Mouse (Mus musculus) forebrain, postnatal 0 days (tissue): Measurements from ENCODE around the gene Flt1. TPM values are rescaled to one million over a fixed set of nuclear protein-coding genes. Genes with fewer than 3 reads are reported as not detected.

ENCODE experiments used
- ATAC-seq: fragments of 200-750 bp; cut with Nextera tagmentation; 2 replicates; pipeline ENCODE4 v1.8.0; 2017; ENCODE audit warnings: mild to moderate bottlenecking, moderate library complexity
- DNase-seq: peaks from one replicate; pipeline ENCODE4 v3.0.0-alpha.2; 2015
- H3K27ac ChIP-seq: fragments of 300-500 bp; sonication (generic); 2 replicates; pipeline ENCODE4 v1.5.1; 2014; ENCODE audit warnings: low read depth, mild to moderate bottlenecking, antibody characterized with exemption, low read length, moderate library complexity, mixed read lengths
- H3K27me3 ChIP-seq: fragments of 300-500 bp; sonication (generic); 2 replicates; pipeline ENCODE4 v1.6.1; 2014; ENCODE audit warnings: mild to moderate bottlenecking, low read length, mixed read lengths; ENCODE audit not compliant: insufficient read depth
- H3K36me3 ChIP-seq: fragments of 300-500 bp; sonication (generic); 2 replicates; pipeline ENCODE4 v1.6.1; 2014; ENCODE audit warnings: mild to moderate bottlenecking, moderate library complexity; ENCODE audit not compliant: insufficient read depth
- H3K4me1 ChIP-seq: fragments of 300-500 bp; sonication (generic); 2 replicates; pipeline ENCODE4 v1.6.1; 2014; ENCODE audit warnings: antibody characterized with exemption; ENCODE audit not compliant: insufficient read depth
- H3K4me2 ChIP-seq: fragments of 300-500 bp; sonication (generic); 2 replicates; pipeline ENCODE4 v1.6.1; 2014; ENCODE audit warnings: low read depth, mild to moderate bottlenecking, moderate library complexity
- H3K4me3 ChIP-seq: fragments of 300-500 bp; sonication (generic); 2 replicates; pipeline ENCODE4 v1.5.1; 2014; ENCODE audit warnings: low read depth, low read length, mixed read lengths
- H3K9ac ChIP-seq: fragments of 300-500 bp; sonication (generic); 2 replicates; pipeline ENCODE4 v1.6.1; 2014; ENCODE audit warnings: mild to moderate bottlenecking
- H3K9me3 ChIP-seq: fragments of 300-500 bp; sonication (generic); 2 replicates; pipeline ENCODE4 v1.6.1; 2016; ENCODE audit warnings: low read length
- CTCF ChIP-seq: sonication (generic); IDR thresholded peaks from 2 replicates; pipeline ENCODE4 v1.5.1; 2016; ENCODE audit warnings: antibody characterized with exemption, control low read depth, low read depth
- WGBS: fragments of 180-500 bp; shearing (Covaris S2); extraction: QIAGEN DNeasy Blood & Tissue Kit; methylation state at CpG from one replicate; pipeline ENCODE4 v1.1.7; 2014; 5-methylcytosine and 5-hydroxymethylcytosine counted together
- polyA plus RNA-seq: library from polyadenylated mRNA; unstranded; fragments of >200 nt; fragmentation: Nextera tagmentation; extraction: Ambion mirVana; gene quantifications from 2 replicates; pipeline ENCODE4 v1.2.1, GENCODE M21; 2015
- total RNA-seq: library from RNA; depleted of rRNA; stranded (reverse); fragments of >200 nt; gene quantifications from 2 replicates; pipeline ENCODE4 v1.2.3, GENCODE M21; 2014

Gene Flt1
- total and polyA plus RNA-seq, 2 experiments from 2014 or later = 10.1 to 11.6 TPM

- TF ChIP-seq CTCF = no peak
- H3K4me3 ChIP-seq = no peak overlapping the region
- H3K27ac ChIP-seq = no peak overlapping the region
- 46% methylated on average over 16 of the region's 16 CpGs for WGBS
- no peaks in the 10 kb centered on the region for H3K27me3 ChIP-seq
- H3K36me3 ChIP-seq = no peaks in the 10 kb centered on the region
- H3K9me3 ChIP-seq = no peaks in the 10 kb centered on the region
- ATAC-seq (no peak; the same call in 1 of the 2 replicates), DNase-seq (peak; percentile 16)
- H3K9ac ChIP-seq = no peak overlapping the region
- no peak overlapping the region for H3K4me2 ChIP-seq
- no peaks in the 10 kb centered on the region for H3K4me1 ChIP-seq
These were observed 128.0 kb downstream of the Flt1 start for GRCm38 (mm10) chr5:147597825-147598224.

GRCm38 (mm10) chr5:147589814-147590213 lies 136.0 kb downstream of the Flt1 start:
- H3K4me3 ChIP-seq = no peak overlapping the region
- TF ChIP-seq CTCF = no peak

GRCm38 (mm10) chr5:147585070-147585469 lies 140.7 kb downstream of the Flt1 start:
- ATAC-seq (no peak), DNase-seq (no peak)
- H3K27me3 ChIP-seq = no peaks in the 10 kb centered on the region
- H3K27ac ChIP-seq = no peak overlapping the region
- H3K4me1 ChIP-seq = no peaks in the 10 kb centered on the region
- H3K9me3 ChIP-seq = no peaks in the 10 kb centered on the region
- 79% methylated on average over 1 of the region's 1 CpGs for WGBS
- H3K9ac ChIP-seq = no peak overlapping the region
- no peak overlapping the region for H3K4me2 ChIP-seq
- TF ChIP-seq CTCF = no peak
- H3K4me3 ChIP-seq = no peak overlapping the region
- no peaks in the 10 kb centered on the region for H3K36me3 ChIP-seq

More at GRCm38 (mm10) chr5:147589814-147590213, 136.0 kb downstream of the Flt1 start:
- Histone ChIP-seq H3K4me2 (no peak overlapping the region), H3K4me1 (no peaks in the 10 kb centered on the region), H3K36me3 (no peaks in the 10 kb centered on the region), H3K27me3 (no peaks in the 10 kb centered on the region), H3K9me3 (no peaks in the 10 kb centered on the region), H3K9ac (no peak overlapping the region), H3K27ac (no peak overlapping the region)
- ATAC-seq (no peak), DNase-seq (no peak)
- WGBS = 64% methylated on average over 12 of the region's 12 CpGs

GRCm38 (mm10) chr5:147584648-147585047 lies 141.2 kb downstream of the Flt1 start:
- no peaks in the 10 kb centered on the region for H3K9me3 ChIP-seq
- no peak overlapping the region for H3K9ac ChIP-seq
- no peaks in the 10 kb centered on the region for H3K4me1 ChIP-seq
- no peak for DNase-seq
- TF ChIP-seq CTCF = no peak
- no peak overlapping the region for H3K4me2 ChIP-seq
- no peaks in the 10 kb centered on the region for H3K36me3 ChIP-seq
- no peak overlapping the region for H3K27ac ChIP-seq
- H3K4me3 ChIP-seq = no peak overlapping the region
- H3K27me3 ChIP-seq = no peaks in the 10 kb centered on the region
- ATAC-seq = no peak
- WGBS = 75% methylated on average over 9 of the region's 9 CpGs

- H3K36me3 ChIP-seq = no peaks in the 10 kb centered on the region
- peak; percentile 79 for DNase-seq
- no peak overlapping the region for H3K9ac ChIP-seq
- no peak overlapping the region for H3K27ac ChIP-seq
- 51% methylated on average over 14 of the region's 14 CpGs for WGBS
- ATAC-seq = no peak
- no peak overlapping the region for H3K4me3 ChIP-seq
- no peak overlapping the region for H3K4me2 ChIP-seq
- no peaks in the 10 kb centered on the region for H3K9me3 ChIP-seq
- TF ChIP-seq CTCF = peak; percentile 91
- no peaks in the 10 kb centered on the region for H3K4me1 ChIP-seq
- no peaks in the 10 kb centered on the region for H3K27me3 ChIP-seq
These were observed 142.0 kb downstream of the Flt1 start for GRCm38 (mm10) chr5:147583702-147584298.

GRCm38 (mm10) chr5:147580181-147580580 lies 145.6 kb downstream of the Flt1 start:
- no peak overlapping the region for H3K27ac ChIP-seq
- no peaks in the 10 kb centered on the region for H3K36me3 ChIP-seq
- no peak overlapping the region for H3K4me2 ChIP-seq
- no peaks in the 10 kb centered on the region for H3K27me3 ChIP-seq
- 81% methylated on average over 13 of the region's 13 CpGs for WGBS
- DNase-seq = no peak
- H3K9me3 ChIP-seq = no peaks in the 10 kb centered on the region
- no peak for ATAC-seq
- H3K9ac ChIP-seq = no peak overlapping the region
- no peak overlapping the region for H3K4me3 ChIP-seq
- no peak for TF ChIP-seq CTCF
- no peaks in the 10 kb centered on the region for H3K4me1 ChIP-seq

- H3K9ac ChIP-seq = no peak overlapping the region
- H3K27ac ChIP-seq = no peak overlapping the region
- TF ChIP-seq CTCF = no peak
- ATAC-seq (no peak), DNase-seq (no peak)
- no peak overlapping the region for H3K4me3 ChIP-seq
- H3K4me1 ChIP-seq = no peaks in the 10 kb centered on the region
- no peak overlapping the region for H3K4me2 ChIP-seq
- WGBS = 87% methylated on average over 8 of the region's 8 CpGs
- no peaks in the 10 kb centered on the region for H3K9me3 ChIP-seq
- no peaks in the 10 kb centered on the region for H3K27me3 ChIP-seq
- H3K36me3 ChIP-seq = no peaks in the 10 kb centered on the region
These were observed 146.1 kb downstream of the Flt1 start for GRCm38 (mm10) chr5:147579691-147580090.
